Mouse (Mus musculus): ENCODE measurements around the gene Zc3h15. TPM values are rescaled to one million over a fixed set of nuclear protein-coding genes. Genes with fewer than 3 reads are reported as not detected.
"Not testable (repeated sequence)": the region's sequence is repeated elsewhere in the genome, so short reads cannot be mapped to it uniquely, and the experiment has no call there.

The Zc3h15 gene
- polyA plus RNA-seq, 1 experiment, result 15.5 TPM

- WGBS, result 84% methylated on average over 7 of the region's 7 CpGs
- no peak for DNase-seq (ENCODE audit: low read depth, low spot score)
Observed at GRCm38 (mm10) chr2:83702411-83702810, 58.2 kb downstream of the Zc3h15 start.

DNA sequence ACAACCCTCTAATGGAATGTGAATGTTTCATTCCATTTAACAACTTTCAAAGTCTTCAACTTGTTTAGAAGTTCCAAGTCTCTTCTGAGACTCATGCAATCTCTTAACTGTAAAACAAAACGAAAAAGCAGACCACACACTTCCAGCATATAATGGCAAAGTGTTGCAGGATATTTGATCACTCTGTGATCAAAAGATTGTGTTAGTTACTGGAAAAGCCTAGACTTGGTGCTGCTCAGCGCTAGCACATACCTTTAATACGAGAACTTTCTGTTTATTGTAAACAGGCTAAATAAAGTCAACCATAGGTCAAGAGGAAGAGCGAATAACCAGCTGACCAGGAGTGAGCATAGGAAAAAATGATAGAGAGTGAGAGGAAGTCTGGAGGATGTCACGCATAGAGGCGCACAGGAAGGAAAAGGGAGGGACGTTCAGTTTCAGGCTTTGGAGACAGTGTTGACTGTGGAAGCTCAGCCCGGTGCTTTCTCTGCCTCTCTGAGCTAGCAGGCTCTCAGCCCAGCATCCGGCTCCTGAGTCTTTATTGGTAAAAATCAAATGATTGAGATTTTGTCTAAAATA is 61.4 kb downstream of the Zc3h15 start:
- 67% methylated on average over 9 of the region's 9 CpGs for WGBS
- DNase-seq (ENCODE audit: low read depth, low spot score), result no peak

GRCm38 (mm10) chr2:83709896-83710524 is 65.8 kb downstream of the Zc3h15 start:
- WGBS, result 16% methylated on average over 11 of the region's 11 CpGs
- peak; percentile 59 for DNase-seq (ENCODE audit: low read depth, low spot score)

- WGBS, result 66% methylated on average over 7 of the region's 7 CpGs
- not testable (repeated sequence) for DNase-seq (ENCODE audit: low read depth, low spot score)
Observed at GRCm38 (mm10) chr2:83713281-83713680, 69.0 kb downstream of the Zc3h15 start.

- WGBS, result 79% methylated on average over 5 of the region's 5 CpGs
- DNase-seq (ENCODE audit: low read depth, low spot score), result no peak
Observed at GRCm38 (mm10) chr2:83713946-83714345, 69.7 kb downstream of the Zc3h15 start.

Other genes starting within 250 kb of the Zc3h15 start
- 8.5 and 18.2 TPM in 2 replicates for gene Itgav, start 80.0 kb downstream of the Zc3h15 start, polyA plus RNA-seq (2012; rRNA removed)
- 0.41 and 0.52 TPM in 2 replicates for gene Fam171b, start 168.2 kb downstream of the Zc3h15 start, polyA plus RNA-seq (2012; rRNA removed)

Measured in large intestine, adult 2 months (tissue).